Mouse (Mus musculus): Measurements from ENCODE around the gene Slit1. TPM values are rescaled to one million over a fixed set of nuclear protein-coding genes. Genes with fewer than 3 reads are reported as not detected.
A peak's percentile ranks its signal among the peaks of the same experiment; 100 is the strongest.

The Slit1 gene
- polyA plus RNA-seq, 1 experiment from 2014 or later = 15.3 TPM

GRCm38 (mm10) chr19:41690064-41690463, 53.4 kb downstream of the Slit1 start:
- DNase-seq (ENCODE audit: low spot score) (no peak), ATAC-seq (ENCODE audit: insufficient read depth, low FRiP score, low TSS enrichment) (no peak)
- Histone ChIP-seq H3K36me3 (ENCODE audit: control insufficient read depth, insufficient read depth, low read length) (no peaks in the 10 kb centered on the region), H3K4me3 (ENCODE audit: low read depth, low read length) (no peak overlapping the region), H3K4me2 (ENCODE audit: low read depth) (no peak overlapping the region), H3K27ac (ENCODE audit: low read depth, low read length) (peak overlapping the region; percentile 46; the same call in 1 of the 2 replicates), H3K9me3 (ENCODE audit: control insufficient read depth, low read length) (no peaks in the 10 kb centered on the region), H3K9ac (ENCODE audit: low read length) (no peak overlapping the region), H3K4me1 (ENCODE audit: control insufficient read depth, insufficient read depth, low read length) (peaks cover 38% of the 10 kb centered on the region), H3K27me3 (ENCODE audit: control insufficient read depth, insufficient read depth, low read length) (peaks cover 2% of the 10 kb centered on the region; the same call in 1 of the 2 replicates)
- WGBS = 53% methylated on average over 10 of the region's 10 CpGs

GRCm38 (mm10) chr19:41688251-41688650, 55.2 kb downstream of the Slit1 start:
- peaks cover 20% of the 10 kb centered on the region; the same call in 1 of the 2 replicates for H3K4me1 ChIP-seq (ENCODE audit: control insufficient read depth, insufficient read depth, low read length)
- ATAC-seq (ENCODE audit: insufficient read depth, low FRiP score, low TSS enrichment) (no peak), DNase-seq (ENCODE audit: low spot score) (peak; percentile 50)
- 39% methylated on average over 13 of the region's 13 CpGs for WGBS
- H3K4me2 ChIP-seq (ENCODE audit: low read depth) = no peak overlapping the region
- no peaks in the 10 kb centered on the region for H3K27me3 ChIP-seq (ENCODE audit: control insufficient read depth, insufficient read depth, low read length)
- no peaks in the 10 kb centered on the region for H3K9me3 ChIP-seq (ENCODE audit: control insufficient read depth, low read length)
- no peak overlapping the region for H3K4me3 ChIP-seq (ENCODE audit: low read depth, low read length)
- H3K9ac ChIP-seq (ENCODE audit: low read length) = no peak overlapping the region
- peak overlapping the region; percentile 73 for H3K27ac ChIP-seq (ENCODE audit: low read depth, low read length)
- no peaks in the 10 kb centered on the region for H3K36me3 ChIP-seq (ENCODE audit: control insufficient read depth, insufficient read depth, low read length)

- DNase-seq (ENCODE audit: low spot score) = no peak
- Histone ChIP-seq H3K9me3 (ENCODE audit: control insufficient read depth, low read length) (no peaks in the 10 kb centered on the region), H3K27me3 (ENCODE audit: control insufficient read depth, insufficient read depth, low read length) (no peaks in the 10 kb centered on the region), H3K4me2 (ENCODE audit: low read depth) (no peak overlapping the region), H3K27ac (ENCODE audit: low read depth, low read length) (peak overlapping the region; percentile 73; the same call in 1 of the 2 replicates), H3K4me3 (ENCODE audit: low read depth, low read length) (no peak overlapping the region), H3K9ac (ENCODE audit: low read length) (no peak overlapping the region), H3K4me1 (ENCODE audit: control insufficient read depth, insufficient read depth, low read length) (peaks cover 18% of the 10 kb centered on the region; the same call in 1 of the 2 replicates), H3K36me3 (ENCODE audit: control insufficient read depth, insufficient read depth, low read length) (no peaks in the 10 kb centered on the region)
- 73% methylated on average over 8 of the region's 8 CpGs for WGBS
- no peak for ATAC-seq (ENCODE audit: insufficient read depth, low FRiP score, low TSS enrichment)
Measured at GRCm38 (mm10) chr19:41687836-41688235, 55.6 kb downstream of the Slit1 start.

GRCm38 (mm10) chr19:41686194-41686593, 57.3 kb downstream of the Slit1 start:
- no peak overlapping the region for H3K4me3 ChIP-seq (ENCODE audit: low read depth, low read length)
- no peaks in the 10 kb centered on the region for H3K36me3 ChIP-seq (ENCODE audit: control insufficient read depth, insufficient read depth, low read length)
- H3K27me3 ChIP-seq (ENCODE audit: control insufficient read depth, insufficient read depth, low read length) = no peaks in the 10 kb centered on the region
- WGBS = 90% methylated on average over 2 of the region's 2 CpGs
- H3K9ac ChIP-seq (ENCODE audit: low read length) = no peak overlapping the region
- no peaks in the 10 kb centered on the region for H3K9me3 ChIP-seq (ENCODE audit: control insufficient read depth, low read length)
- peaks cover 18% of the 10 kb centered on the region; the same call in 1 of the 2 replicates for H3K4me1 ChIP-seq (ENCODE audit: control insufficient read depth, insufficient read depth, low read length)
- H3K4me2 ChIP-seq (ENCODE audit: low read depth) = no peak overlapping the region
- H3K27ac ChIP-seq (ENCODE audit: low read depth, low read length) = no peak overlapping the region
- ATAC-seq (ENCODE audit: insufficient read depth, low FRiP score, low TSS enrichment) (no peak), DNase-seq (ENCODE audit: low spot score) (no peak)

- Histone ChIP-seq H3K27me3 (ENCODE audit: control insufficient read depth, insufficient read depth, low read length) (no peaks in the 10 kb centered on the region), H3K4me1 (ENCODE audit: control insufficient read depth, insufficient read depth, low read length) (peaks cover 18% of the 10 kb centered on the region; the same call in 1 of the 2 replicates), H3K9me3 (ENCODE audit: control insufficient read depth, low read length) (no peaks in the 10 kb centered on the region), H3K9ac (ENCODE audit: low read length) (no peak overlapping the region), H3K36me3 (ENCODE audit: control insufficient read depth, insufficient read depth, low read length) (no peaks in the 10 kb centered on the region), H3K4me3 (ENCODE audit: low read depth, low read length) (no peak overlapping the region), H3K4me2 (ENCODE audit: low read depth) (no peak overlapping the region), H3K27ac (ENCODE audit: low read depth, low read length) (no peak overlapping the region)
- DNase-seq (ENCODE audit: low spot score) (no peak), ATAC-seq (ENCODE audit: insufficient read depth, low FRiP score, low TSS enrichment) (no peak)
- 93% methylated on average over 13 of the region's 13 CpGs for WGBS
Measured at GRCm38 (mm10) chr19:41685453-41686086, 57.9 kb downstream of the Slit1 start.

GRCm38 (mm10) chr19:41684874-41685273, 58.6 kb downstream of the Slit1 start:
- DNase-seq (ENCODE audit: low spot score) (no peak), ATAC-seq (ENCODE audit: insufficient read depth, low FRiP score, low TSS enrichment) (no peak)
- WGBS = 86% methylated on average over 1 of the region's 1 CpGs
- Histone ChIP-seq H3K4me2 (ENCODE audit: low read depth) (no peak overlapping the region), H3K27me3 (ENCODE audit: control insufficient read depth, insufficient read depth, low read length) (no peaks in the 10 kb centered on the region), H3K4me3 (ENCODE audit: low read depth, low read length) (no peak overlapping the region), H3K27ac (ENCODE audit: low read depth, low read length) (no peak overlapping the region), H3K4me1 (ENCODE audit: control insufficient read depth, insufficient read depth, low read length) (peaks cover 16% of the 10 kb centered on the region; the same call in 1 of the 2 replicates), H3K36me3 (ENCODE audit: control insufficient read depth, insufficient read depth, low read length) (no peaks in the 10 kb centered on the region), H3K9me3 (ENCODE audit: control insufficient read depth, low read length) (no peaks in the 10 kb centered on the region), H3K9ac (ENCODE audit: low read length) (no peak overlapping the region)

GRCm38 (mm10) chr19:41683951-41684350, 59.5 kb downstream of the Slit1 start:
- no peaks in the 10 kb centered on the region for H3K27me3 ChIP-seq (ENCODE audit: control insufficient read depth, insufficient read depth, low read length)
- no peaks in the 10 kb centered on the region for H3K36me3 ChIP-seq (ENCODE audit: control insufficient read depth, insufficient read depth, low read length)
- 75% methylated on average over 1 of the region's 1 CpGs for WGBS
- ATAC-seq (ENCODE audit: insufficient read depth, low FRiP score, low TSS enrichment) (no peak), DNase-seq (ENCODE audit: low spot score) (no peak)
- H3K27ac ChIP-seq (ENCODE audit: low read depth, low read length) = no peak overlapping the region
- peaks cover 15% of the 10 kb centered on the region for H3K4me1 ChIP-seq (ENCODE audit: control insufficient read depth, insufficient read depth, low read length)
- H3K9me3 ChIP-seq (ENCODE audit: control insufficient read depth, low read length) = no peaks in the 10 kb centered on the region
- no peak overlapping the region for H3K4me3 ChIP-seq (ENCODE audit: low read depth, low read length)
- no peak overlapping the region for H3K9ac ChIP-seq (ENCODE audit: low read length)
- H3K4me2 ChIP-seq (ENCODE audit: low read depth) = no peak overlapping the region

- no peak for DNase-seq (ENCODE audit: low spot score)
- Histone ChIP-seq H3K4me3 (ENCODE audit: low read depth, low read length) (no peak overlapping the region), H3K9ac (ENCODE audit: low read length) (no peak overlapping the region), H3K9me3 (ENCODE audit: control insufficient read depth, low read length) (no peaks in the 10 kb centered on the region), H3K27me3 (ENCODE audit: control insufficient read depth, insufficient read depth, low read length) (no peaks in the 10 kb centered on the region), H3K36me3 (ENCODE audit: control insufficient read depth, insufficient read depth, low read length) (no peaks in the 10 kb centered on the region), H3K4me1 (ENCODE audit: control insufficient read depth, insufficient read depth, low read length) (peaks cover 16% of the 10 kb centered on the region), H3K4me2 (ENCODE audit: low read depth) (no peak overlapping the region), H3K27ac (ENCODE audit: low read depth, low read length) (no peak overlapping the region)
- ATAC-seq (ENCODE audit: insufficient read depth, low FRiP score, low TSS enrichment) = no peak
- WGBS = 78% methylated on average over 1 of the region's 1 CpGs
Measured at GRCm38 (mm10) chr19:41680267-41680666, 63.2 kb downstream of the Slit1 start.

- ATAC-seq (ENCODE audit: insufficient read depth, low FRiP score, low TSS enrichment) (no peak), DNase-seq (ENCODE audit: low spot score) (no peak)
- Histone ChIP-seq H3K36me3 (ENCODE audit: control insufficient read depth, insufficient read depth, low read length) (no peaks in the 10 kb centered on the region), H3K4me3 (ENCODE audit: low read depth, low read length) (no peak overlapping the region), H3K4me1 (ENCODE audit: control insufficient read depth, insufficient read depth, low read length) (peaks cover 16% of the 10 kb centered on the region), H3K4me2 (ENCODE audit: low read depth) (no peak overlapping the region), H3K27ac (ENCODE audit: low read depth, low read length) (no peak overlapping the region), H3K27me3 (ENCODE audit: control insufficient read depth, insufficient read depth, low read length) (no peaks in the 10 kb centered on the region), H3K9ac (ENCODE audit: low read length) (no peak overlapping the region), H3K9me3 (ENCODE audit: control insufficient read depth, low read length) (no peaks in the 10 kb centered on the region)
- WGBS = 13% methylated on average over 15 of the region's 15 CpGs
Measured at GRCm38 (mm10) chr19:41679028-41679427, 64.4 kb downstream of the Slit1 start.
